Mouse (Mus musculus): ENCODE data around the gene Eps8l1. TPM values are rescaled to one million over a fixed set of nuclear protein-coding genes. Genes with fewer than 3 reads are reported as not detected.

Gene Eps8l1
- polyA plus RNA-seq, 1 experiment from 2014 or later: 8.2 TPM

- Histone ChIP-seq H3K27ac (no peak overlapping the region), H3K4me1 (replicated peaks) (peaks cover 24% of the 10 kb centered on the region), H3K9ac (replicated peaks) (no peak overlapping the region; the same call in 1 of the 2 replicates), H3K36me3 (peaks cover 40% of the 10 kb centered on the region), H3K9me3 (no peaks in the 10 kb centered on the region), H3K27me3 (peaks cover 34% of the 10 kb centered on the region), H3K4me2 (replicated peaks) (peak overlapping the region; percentile 84; the same call in 1 of the 2 replicates), H3K4me3 (replicated peaks) (no peak overlapping the region)
- 26% methylated on average over 6 of the region's 6 CpGs for WGBS
- no peak for ATAC-seq
Measured at GRCm38 (mm10) chr7:4479674-4480073, 19.2 kb downstream of the Eps8l1 start.

GRCm38 (mm10) chr7:4482281-4482680, 21.8 kb downstream of the Eps8l1 start:
- WGBS: 88% methylated on average over 12 of the region's 12 CpGs
- ATAC-seq: no peak
- Histone ChIP-seq H3K4me3 (replicated peaks) (no peak overlapping the region), H3K27me3 (peaks cover 13% of the 10 kb centered on the region; the same call in 1 of the 2 replicates), H3K9me3 (no peaks in the 10 kb centered on the region), H3K36me3 (peaks cover 62% of the 10 kb centered on the region), H3K9ac (replicated peaks) (no peak overlapping the region), H3K4me1 (replicated peaks) (peaks cover 24% of the 10 kb centered on the region), H3K4me2 (replicated peaks) (no peak overlapping the region), H3K27ac (no peak overlapping the region)

GRCm38 (mm10) chr7:4491308-4491707, 30.8 kb downstream of the Eps8l1 start:
- Histone ChIP-seq H3K27ac (no peak overlapping the region), H3K4me1 (replicated peaks) (no peaks in the 10 kb centered on the region), H3K27me3 (no peaks in the 10 kb centered on the region), H3K9me3 (no peaks in the 10 kb centered on the region), H3K4me3 (replicated peaks) (no peak overlapping the region), H3K36me3 (peaks cover 81% of the 10 kb centered on the region), H3K9ac (replicated peaks) (no peak overlapping the region), H3K4me2 (replicated peaks) (no peak overlapping the region)
- WGBS: 90% methylated on average over 6 of the region's 6 CpGs
- no peak for ATAC-seq

GRCm38 (mm10) chr7:4492284-4493224, 32.1 kb downstream of the Eps8l1 start:
- no peak for ATAC-seq
- no peak overlapping the region for H3K27ac ChIP-seq
- H3K9me3 ChIP-seq: no peaks in the 10 kb centered on the region
- WGBS: 91% methylated on average over 13 of the region's 13 CpGs
- H3K9ac ChIP-seq (replicated peaks): no peak overlapping the region
- H3K36me3 ChIP-seq: peaks cover 82% of the 10 kb centered on the region
- H3K4me2 ChIP-seq (replicated peaks): no peak overlapping the region
- no peaks in the 10 kb centered on the region for H3K27me3 ChIP-seq
- peaks cover 7% of the 10 kb centered on the region for H3K4me1 ChIP-seq (replicated peaks)
- no peak overlapping the region for H3K4me3 ChIP-seq (replicated peaks)

GRCm38 (mm10) chr7:4493991-4494390, 33.5 kb downstream of the Eps8l1 start:
- ATAC-seq: no peak
- Histone ChIP-seq H3K27me3 (no peaks in the 10 kb centered on the region), H3K36me3 (peaks cover 72% of the 10 kb centered on the region), H3K4me3 (replicated peaks) (no peak overlapping the region), H3K27ac (no peak overlapping the region), H3K4me2 (replicated peaks) (no peak overlapping the region), H3K9me3 (no peaks in the 10 kb centered on the region), H3K9ac (replicated peaks) (no peak overlapping the region), H3K4me1 (replicated peaks) (peaks cover 22% of the 10 kb centered on the region)
- 88% methylated on average over 1 of the region's 1 CpGs for WGBS

- peaks cover 61% of the 10 kb centered on the region for H3K36me3 ChIP-seq
- no peak for ATAC-seq
- H3K4me3 ChIP-seq (replicated peaks): no peak overlapping the region
- no peak overlapping the region for H3K4me2 ChIP-seq (replicated peaks)
- H3K4me1 ChIP-seq (replicated peaks): peaks cover 40% of the 10 kb centered on the region
- H3K9me3 ChIP-seq: no peaks in the 10 kb centered on the region
- WGBS: 89% methylated on average over 3 of the region's 3 CpGs
- H3K27ac ChIP-seq: no peak overlapping the region
- no peak overlapping the region for H3K9ac ChIP-seq (replicated peaks)
- no peaks in the 10 kb centered on the region for H3K27me3 ChIP-seq
Measured at GRCm38 (mm10) chr7:4496468-4496867, 36.0 kb downstream of the Eps8l1 start.

- 92% methylated on average over 9 of the region's 9 CpGs for WGBS
- no peak for ATAC-seq
- Histone ChIP-seq H3K27ac (0 out of 2 replicates have a peak overlapping the region, but pooled peaks have one; percentile 53), H3K4me3 (replicated peaks) (no peak overlapping the region), H3K36me3 (peaks cover 52% of the 10 kb centered on the region), H3K4me1 (replicated peaks) (peaks cover 41% of the 10 kb centered on the region), H3K4me2 (replicated peaks) (peak overlapping the region; percentile 85), H3K9ac (replicated peaks) (no peak overlapping the region; the same call in 1 of the 2 replicates), H3K9me3 (no peaks in the 10 kb centered on the region), H3K27me3 (no peaks in the 10 kb centered on the region)
Measured at GRCm38 (mm10) chr7:4497271-4497903, 36.9 kb downstream of the Eps8l1 start.

- 13% methylated on average over 9 of the region's 9 CpGs for WGBS
- Histone ChIP-seq H3K27me3 (no peaks in the 10 kb centered on the region), H3K36me3 (peaks cover 44% of the 10 kb centered on the region), H3K4me3 (replicated peaks) (peak overlapping the region; percentile 92), H3K9me3 (no peaks in the 10 kb centered on the region), H3K4me2 (replicated peaks) (peak overlapping the region; percentile 85), H3K27ac (peak overlapping the region; percentile 53; the same call in 1 of the 2 replicates), H3K9ac (replicated peaks) (peak overlapping the region; percentile 97), H3K4me1 (replicated peaks) (peaks cover 43% of the 10 kb centered on the region)
- peak; percentile 16 for ATAC-seq
Measured at GRCm38 (mm10) chr7:4498251-4498650, 37.8 kb downstream of the Eps8l1 start.

- WGBS: 98% methylated on average over 4 of the region's 4 CpGs
- Histone ChIP-seq H3K36me3 (peaks cover 37% of the 10 kb centered on the region), H3K4me3 (replicated peaks) (peak overlapping the region; percentile 92), H3K4me1 (replicated peaks) (peaks cover 43% of the 10 kb centered on the region), H3K9ac (replicated peaks) (peak overlapping the region; percentile 97), H3K9me3 (no peaks in the 10 kb centered on the region), H3K27me3 (no peaks in the 10 kb centered on the region), H3K27ac (peak overlapping the region; percentile 53; the same call in 1 of the 2 replicates), H3K4me2 (replicated peaks) (peak overlapping the region; percentile 85)
- ATAC-seq: no peak
Measured at GRCm38 (mm10) chr7:4499034-4499433, 38.6 kb downstream of the Eps8l1 start.

- ATAC-seq: peak; percentile 62
- H3K4me2 ChIP-seq (replicated peaks): peak overlapping the region; percentile 85
- H3K27me3 ChIP-seq: no peaks in the 10 kb centered on the region
- WGBS: under 1% methylated on average over 33 of the region's 52 CpGs
- H3K9me3 ChIP-seq: no peaks in the 10 kb centered on the region
- H3K27ac ChIP-seq: peak overlapping the region; percentile 92
- H3K4me3 ChIP-seq (replicated peaks): peak overlapping the region; percentile 92
- H3K4me1 ChIP-seq (replicated peaks): peaks cover 43% of the 10 kb centered on the region
- H3K36me3 ChIP-seq: peaks cover 20% of the 10 kb centered on the region
- H3K9ac ChIP-seq (replicated peaks): peak overlapping the region; percentile 97
Measured at GRCm38 (mm10) chr7:4500892-4501471, 40.5 kb downstream of the Eps8l1 start.

- H3K27me3 ChIP-seq: no peaks in the 10 kb centered on the region
- peak; percentile 90 for ATAC-seq
- peaks cover 12% of the 10 kb centered on the region for H3K36me3 ChIP-seq
- no peaks in the 10 kb centered on the region for H3K9me3 ChIP-seq
- peak within 1 kb of the TSS; percentile 92 for H3K4me3 ChIP-seq (replicated peaks)
- whole genome bisulfite sequencing: under 1% methylated on average over 51 of the region's 62 CpGs
- H3K9ac ChIP-seq (replicated peaks): peak within 1 kb of the TSS; percentile 97
- H3K27ac ChIP-seq: peak within 1 kb of the TSS; percentile 92
- H3K4me2 ChIP-seq (replicated peaks): peak within 1 kb of the TSS; percentile 85
- peaks cover 43% of the 10 kb centered on the region for H3K4me1 ChIP-seq (replicated peaks)
Measured at GRCm38 (mm10) chr7:4501558-4502397, 41.3 kb downstream of the Eps8l1 start, which contains the start of gene Ppp1r12c. Gene Ppp1r12c (minus strand): TSS chr7:4501680.
